Mouse (Mus musculus) liver, embryonic 14.5 days (tissue): Measurements from ENCODE around the gene Hbq1a.

Experiments used
- CTCF ChIP-seq: IDR thresholded peaks from 2 replicates; pipeline ENCODE4 v1.5.1; 2016; ENCODE audit warnings: antibody characterized with exemption, low read depth, control low read depth
- EP300 ChIP-seq: IDR thresholded peaks from 2 replicates; pipeline ENCODE4 v1.6.1; 2016; ENCODE audit warnings: antibody characterized with exemption, low read depth

GRCm38 (mm10) chr11:32309446-32309845 is 9.6 kb downstream of the Hbq1a start:
- no peak for TF ChIP-seq CTCF
- TF ChIP-seq EP300: no peak
